Mouse (Mus musculus): ENCODE results near the gene Bpifa2.
A peak's percentile ranks its signal among the peaks of the same experiment; 100 is the strongest.

- TF ChIP-seq CTCF (IDR thresholded peaks at IDR 0.05; ENCODE audit: borderline replicate concordance, insufficient read depth, low read depth, low read length) = peak; percentile 82
- TF ChIP-seq POLR2A (IDR thresholded peaks at IDR 0.05; ENCODE audit: borderline replicate concordance, insufficient read depth, low read length) = no peak
Observed at GRCm38 (mm10) chr2:154038932-154039331, 30.9 kb downstream of the Bpifa2 start.
